In genomic region chr4:149958566-149958965, GRCm38 (mm10) we compare ENCODE assay signal across 9 mouse cellular contexts. TPM values are rescaled to one million over a fixed set of nuclear protein-coding genes. Genes with fewer than 3 reads are reported as not detected.
A peak's percentile ranks its signal among the peaks of the same experiment; 100 is the strongest.
DNase-seq lines count a peak whose midpoint lies in the region; ATAC-seq and TF ChIP-seq lines count a peak whose summit lies in the region.
"Had no signal": no experiment of that assay in that cellular context is flagged by ENCODE, and none has a peak within 500 bp of the region (broad histone marks: within the 10 kb centered on the region; RNA-seq: fewer than 3 reads in every experiment).

No protein-coding gene starts in this region.

- H3K9me3 ChIP-seq in hindbrain, embryonic 11.5 days (ENCODE audit: control insufficient read depth, low read length), result no peaks in the 10 kb centered on the region
- no peaks in the 10 kb centered on the region for H3K9me3 ChIP-seq in hindbrain, embryonic 12.5 days (replicated peaks)
- H3K9me3 ChIP-seq in hindbrain, postnatal 0 days (ENCODE audit: low read length), result no peaks in the 10 kb centered on the region
- H3K9me3 ChIP-seq: neural tube, embryonic 12.5 days had no signal

- no peak overlapping the region for H3K4me2 ChIP-seq in hindbrain, embryonic 11.5 days (replicated peaks; ENCODE audit: low read depth, low read length)
- H3K4me2 ChIP-seq in hindbrain, embryonic 12.5 days (replicated peaks), result no peak overlapping the region
- no peak overlapping the region for H3K4me2 ChIP-seq in hindbrain, postnatal 0 days (ENCODE audit: low read depth, low read length)
- H3K4me2 ChIP-seq: neural tube, embryonic 12.5 days had no signal

- no peak overlapping the region for H3K27ac ChIP-seq in hindbrain, embryonic 11.5 days (ENCODE audit: low read depth, low read length)
- H3K27ac ChIP-seq in hindbrain, embryonic 12.5 days, result no peak overlapping the region
- H3K27ac ChIP-seq in hindbrain, postnatal 0 days, result no peak overlapping the region
- H3K27ac ChIP-seq: neural tube, embryonic 12.5 days had no signal

- peak; percentile 98 for TF ChIP-seq CTCF in hindbrain, postnatal 0 days (IDR thresholded peaks at IDR 0.05; ENCODE audit: low read depth)

- no peak for ATAC-seq in hindbrain, embryonic 11.5 days (ENCODE audit: low FRiP score)
- no peak for ATAC-seq in hindbrain, embryonic 12.5 days (ENCODE audit: low FRiP score)
- no peak for ATAC-seq in hindbrain, postnatal 0 days

- peak; percentile 86 for DNase-seq in hindbrain, embryonic 11.5 days (ENCODE audit: low spot score)
- DNase-seq in WW6 (ENCODE audit: low read depth, low spot score), result peak; percentile 49
- DNase-seq in cerebellum, postnatal 4 days (ENCODE audit: low spot score in 2 of 2), result peak; percentile 79 to 86
- DNase-seq in hindbrain, postnatal 0 days (ENCODE audit: low spot score), result peak; percentile 90
- peak; percentile 82 for DNase-seq in left cerebral cortex, postnatal 4 days
- DNase-seq in retina, embryonic 14.5 days (ENCODE audit: low spot score), result peak; percentile 91
- DNase-seq in thymus, postnatal 4 days, result peak; percentile 88

- WGBS in hindbrain, embryonic 11.5 days, result 8% methylated on average over 5 of the region's 5 CpGs
- 6% methylated on average over 5 of the region's 5 CpGs for WGBS in hindbrain, embryonic 12.5 days
- 4% methylated on average over 5 of the region's 5 CpGs for WGBS in hindbrain, postnatal 0 days

- H3K4me3 ChIP-seq in hindbrain, embryonic 11.5 days (ENCODE audit: low read depth, low read length), result no peak overlapping the region
- no peak overlapping the region for H3K4me3 ChIP-seq in hindbrain, embryonic 12.5 days
- no peak overlapping the region for H3K4me3 ChIP-seq in hindbrain, postnatal 0 days (ENCODE audit: low read length)
- H3K4me3 ChIP-seq: neural tube, embryonic 12.5 days had no signal

- H3K36me3 ChIP-seq in hindbrain, embryonic 11.5 days (ENCODE audit: control insufficient read depth, insufficient read depth, low read length), result no peaks in the 10 kb centered on the region
- H3K36me3 ChIP-seq in hindbrain, embryonic 12.5 days, result no peaks in the 10 kb centered on the region
- H3K36me3 ChIP-seq in hindbrain, postnatal 0 days (ENCODE audit: insufficient read depth, low read length), result no peaks in the 10 kb centered on the region
- H3K36me3 ChIP-seq: neural tube, embryonic 12.5 days had no signal

- peaks cover 4% of the 10 kb centered on the region; the same call in 1 of the 2 replicates for H3K4me1 ChIP-seq in hindbrain, embryonic 11.5 days (replicated peaks; ENCODE audit: control insufficient read depth, insufficient read depth, low read length)
- peaks cover 11% of the 10 kb centered on the region for H3K4me1 ChIP-seq in hindbrain, embryonic 12.5 days
- no peaks in the 10 kb centered on the region for H3K4me1 ChIP-seq in hindbrain, postnatal 0 days (ENCODE audit: insufficient read depth, low read length)

- peaks cover 20% of the 10 kb centered on the region for H3K27me3 ChIP-seq in hindbrain, embryonic 11.5 days (ENCODE audit: control insufficient read depth, insufficient read depth, low read length)
- peaks cover 29% of the 10 kb centered on the region for H3K27me3 ChIP-seq in hindbrain, embryonic 12.5 days
- H3K27me3 ChIP-seq in hindbrain, postnatal 0 days (ENCODE audit: insufficient read depth, low read length), result peaks cover 6% of the 10 kb centered on the region; the same call in 1 of the 2 replicates

- no peak overlapping the region for H3K9ac ChIP-seq in hindbrain, embryonic 11.5 days (ENCODE audit: low read depth, low read length)
- H3K9ac ChIP-seq in hindbrain, embryonic 12.5 days, result no peak overlapping the region
- no peak overlapping the region for H3K9ac ChIP-seq in hindbrain, postnatal 0 days (replicated peaks; ENCODE audit: low read length)
- H3K9ac ChIP-seq: neural tube, embryonic 12.5 days had no signal

- intact Hi-C loops in left cerebral cortex, postnatal 4 days (cut with DNase I), result loop anchor here (1.0 to 10.0 kb wide), 2 partner anchors 104 to 152 kb away; no protein-coding TSS in a partner anchor

RNA-seq across cellular contexts. Expression of gene Spsb1, which starts 3.7 kb away (rescaled TPM):
- polyA plus RNA-seq in hindbrain, embryonic 11.5 days (2014; fragmentation: Nextera tagmentation; extraction: Ambion mirVana), result 11.7 and 12.0 TPM in 2 replicates
- polyA plus RNA-seq in hindbrain, embryonic 12.5 days (2016; fragmentation: Nextera tagmentation; extraction: Ambion mirVana), result 15.5 and 17.8 TPM in 2 replicates
- 13.7 and 18.4 TPM in 2 replicates for total RNA-seq in hindbrain, postnatal 0 days (2014; rRNA removed)
- 8.9 and 9.2 TPM in 2 replicates for polyA plus RNA-seq in hindbrain, postnatal 0 days (2015; fragmentation: Nextera tagmentation; extraction: Ambion mirVana)
- 10 to 100 TPM; 13.9 to 15.3 TPM for total RNA-seq in left cerebral cortex, postnatal 4 days (2021)

RNA-seq across cellular contexts. Expression of gene H6pd, which starts 50.3 kb away (rescaled TPM):
- polyA plus RNA-seq in hindbrain, embryonic 11.5 days (2014; fragmentation: Nextera tagmentation; extraction: Ambion mirVana), result 2.1 and 2.8 TPM in 2 replicates
- 5.4 and 5.8 TPM in 2 replicates for polyA plus RNA-seq in hindbrain, embryonic 12.5 days (2016; fragmentation: Nextera tagmentation; extraction: Ambion mirVana)
- 15.0 and 16.9 TPM in 2 replicates for total RNA-seq in hindbrain, postnatal 0 days (2014; rRNA removed)
- polyA plus RNA-seq in hindbrain, postnatal 0 days (2015; fragmentation: Nextera tagmentation; extraction: Ambion mirVana), result 3.0 and 3.4 TPM in 2 replicates
- total RNA-seq in left cerebral cortex, postnatal 4 days (2021), result 10 to 100 TPM; 11.7 to 13.8 TPM
